Mouse (Mus musculus): ENCODE data around the gene Tmem185b.
A peak's percentile ranks its signal among the peaks of the same experiment; 100 is the strongest.

The Tmem185b gene

DNA sequence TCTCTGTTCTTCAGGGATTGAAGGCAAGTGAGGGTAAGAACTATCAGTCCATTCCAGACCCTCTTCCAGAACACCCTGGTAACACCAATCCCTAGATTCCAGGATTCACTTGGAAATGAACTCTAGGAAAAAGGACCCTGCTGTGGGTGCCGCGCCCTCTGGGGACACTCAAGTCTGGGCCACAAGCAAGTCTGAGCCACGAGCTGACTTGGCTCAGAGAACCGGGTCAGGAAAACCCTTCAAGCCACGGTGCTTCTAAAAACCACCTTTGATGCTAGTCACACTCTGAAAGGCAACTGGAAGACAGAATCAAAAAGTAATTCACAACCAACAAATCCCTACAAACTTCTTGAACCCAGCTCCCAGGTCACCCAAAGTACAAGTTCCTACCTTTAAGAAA, 22.2 kb upstream of the Tmem185b start:
- no peak for DNase-seq (ENCODE audit: low spot score)

DNA sequence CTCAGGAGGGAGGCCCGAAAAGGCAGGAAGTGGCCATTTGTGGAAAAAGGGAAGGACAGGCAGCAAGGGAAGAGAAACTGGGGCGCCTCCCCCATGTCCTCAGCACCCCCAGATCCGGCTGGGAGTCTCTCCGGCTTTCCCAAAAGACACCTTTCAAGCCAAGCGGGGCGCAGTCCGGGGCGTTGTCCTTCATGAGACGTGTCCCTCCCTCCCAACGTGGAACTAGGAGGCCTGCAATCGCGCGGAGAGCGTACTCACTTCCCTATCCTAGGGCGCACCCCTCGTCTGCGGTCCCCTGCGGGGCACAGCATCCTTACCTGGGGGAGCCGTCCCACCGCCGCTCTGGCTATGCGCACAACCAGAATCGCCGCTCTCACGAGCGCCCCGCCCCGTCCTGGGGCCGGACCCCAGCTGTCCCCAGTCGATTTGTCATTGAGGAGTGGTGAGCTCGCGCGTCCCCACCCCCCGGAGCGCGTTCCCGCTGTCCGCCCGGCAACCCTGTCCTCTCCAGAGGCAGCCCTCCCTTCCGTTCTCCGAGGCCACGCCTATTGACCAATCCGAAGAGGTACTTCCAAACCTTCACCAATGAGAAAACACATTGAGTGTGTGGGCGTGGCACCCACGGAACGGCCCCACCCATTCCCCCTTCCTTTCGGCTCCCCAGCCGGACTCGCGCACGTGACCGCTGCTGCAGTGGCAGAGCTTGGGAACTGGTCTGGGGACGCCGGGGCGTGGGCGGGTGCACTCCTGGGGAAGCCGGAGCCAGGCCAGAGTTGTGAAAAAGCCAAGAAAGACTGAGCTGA, 21.5 kb upstream of the Tmem185b start, which contains the start of gene Ralb:
Gene Ralb, minus strand, starts transcription at position 535 of the 803 bp plus-strand sequence.
- peak; percentile 76 for DNase-seq (ENCODE audit: low spot score)

DNA sequence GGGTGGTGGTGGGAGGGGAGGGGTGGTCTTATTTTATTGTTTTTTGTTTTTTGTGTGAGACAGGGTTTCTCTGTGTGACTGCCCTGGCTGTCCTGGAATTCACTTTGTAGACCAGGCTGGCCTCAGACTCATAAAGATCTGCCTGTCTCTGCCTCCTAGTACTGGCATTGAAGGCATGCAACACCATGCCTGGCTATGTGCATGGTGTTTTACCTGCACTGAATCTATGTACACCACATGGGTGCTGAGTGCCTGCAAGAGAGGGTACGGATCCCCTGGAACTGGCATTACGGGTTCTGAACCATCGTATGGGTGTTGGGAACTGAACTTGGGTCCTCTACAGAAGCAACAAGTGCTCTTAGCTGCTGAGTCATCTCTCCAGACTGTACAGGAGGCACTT, 20.0 kb upstream of the Tmem185b start:
- DNase-seq (ENCODE audit: low spot score) = no peak

GRCm38 (mm10) chr1:119508548-119508947, 17.4 kb upstream of the Tmem185b start:
- no peak for DNase-seq (ENCODE audit: low spot score)

- DNase-seq (ENCODE audit: low spot score) = no peak
Measured at GRCm38 (mm10) chr1:119509474-119509873, 16.5 kb upstream of the Tmem185b start.

DNA sequence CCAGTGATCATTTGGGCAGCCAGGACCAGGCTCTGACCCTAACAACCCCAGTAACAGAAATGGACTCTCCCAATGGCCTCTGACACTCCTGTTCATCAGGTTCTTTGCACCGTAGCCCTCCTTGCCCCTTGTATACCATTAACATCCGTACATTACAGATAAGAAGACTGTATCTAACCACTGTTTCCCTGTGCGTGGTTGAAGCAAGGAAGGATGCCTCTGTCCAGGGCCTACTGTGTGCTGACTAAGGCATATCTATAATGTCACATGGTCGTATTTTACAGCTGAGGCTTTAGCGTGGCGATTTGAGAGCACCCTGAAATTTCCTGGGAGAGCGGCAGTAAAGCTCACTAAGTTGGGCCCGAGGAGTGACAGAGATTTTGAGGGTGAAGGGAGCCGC, 15.6 kb upstream of the Tmem185b start:
- no peak for DNase-seq (ENCODE audit: low spot score)

- DNase-seq (ENCODE audit: low spot score) = no peak
Measured at GRCm38 (mm10) chr1:119510857-119511256, 15.1 kb upstream of the Tmem185b start.

- no peak for DNase-seq (ENCODE audit: low spot score)
Measured at GRCm38 (mm10) chr1:119518060-119518459, 7.9 kb upstream of the Tmem185b start.

GRCm38 (mm10) chr1:119518786-119519185, 7.2 kb upstream of the Tmem185b start:
- no peak for DNase-seq (ENCODE audit: low spot score)

- no peak for DNase-seq (ENCODE audit: low spot score)
Measured at GRCm38 (mm10) chr1:119519286-119519685, 6.7 kb upstream of the Tmem185b start.

GRCm38 (mm10) chr1:119521029-119521428, 4.9 kb upstream of the Tmem185b start:
- no peak for DNase-seq (ENCODE audit: low spot score)

GRCm38 (mm10) chr1:119521681-119522080, 4.3 kb upstream of the Tmem185b start:
- no peak for DNase-seq (ENCODE audit: low spot score)

- no peak for DNase-seq (ENCODE audit: low spot score)
Measured at GRCm38 (mm10) chr1:119522726-119523125, 3.2 kb upstream of the Tmem185b start.

- DNase-seq (ENCODE audit: low spot score) = no peak
Measured at GRCm38 (mm10) chr1:119523369-119523768, 2.6 kb upstream of the Tmem185b start.

DNA sequence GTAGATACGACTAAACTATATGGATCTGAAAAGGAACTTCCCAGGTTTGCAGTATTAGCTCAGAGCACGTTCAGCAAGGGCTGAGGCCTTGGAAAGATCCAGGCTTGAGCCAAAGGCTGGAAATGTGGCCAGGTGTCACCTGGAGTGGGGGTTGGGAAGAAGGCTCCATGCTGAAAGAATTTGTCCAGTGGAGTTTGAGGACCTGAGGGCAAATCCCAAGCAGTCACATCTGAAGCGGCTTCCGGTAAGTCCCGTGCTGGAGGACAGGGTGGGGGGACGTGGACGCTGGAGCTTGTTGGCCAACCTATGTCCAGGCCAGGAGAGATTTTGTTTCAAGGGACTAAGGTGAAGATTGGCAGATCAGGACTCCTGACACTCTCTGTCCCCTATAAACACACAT, 2.1 kb upstream of the Tmem185b start:
- no peak for DNase-seq (ENCODE audit: low spot score)

- no peak for DNase-seq (ENCODE audit: low spot score)
Measured at GRCm38 (mm10) chr1:119525004-119525444, 936 bp upstream of the Tmem185b start.

DNA sequence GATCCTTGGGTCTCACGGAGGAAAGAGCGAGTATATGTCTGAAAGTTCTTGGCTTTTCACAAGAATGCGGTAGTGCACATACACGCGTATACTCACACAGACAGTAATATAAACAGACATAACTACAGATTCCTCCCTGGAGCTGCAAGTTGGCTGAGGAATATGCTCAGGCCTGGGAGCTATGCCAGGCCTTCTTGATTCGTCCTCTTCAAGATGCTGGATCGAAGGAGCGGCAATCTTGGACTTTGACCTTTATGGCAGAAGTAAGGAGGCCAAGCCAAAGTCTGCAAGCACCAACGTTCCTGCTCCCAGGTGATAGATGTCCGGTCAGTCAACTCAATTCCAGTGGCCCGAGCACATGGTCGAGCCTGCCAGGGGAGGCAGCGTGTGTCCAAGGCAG, 5.0 kb downstream of the Tmem185b start:
- DNase-seq (ENCODE audit: low spot score) = no peak

- no peak for DNase-seq (ENCODE audit: low spot score)
Measured at GRCm38 (mm10) chr1:119532165-119532564, 6.2 kb downstream of the Tmem185b start.

DNA sequence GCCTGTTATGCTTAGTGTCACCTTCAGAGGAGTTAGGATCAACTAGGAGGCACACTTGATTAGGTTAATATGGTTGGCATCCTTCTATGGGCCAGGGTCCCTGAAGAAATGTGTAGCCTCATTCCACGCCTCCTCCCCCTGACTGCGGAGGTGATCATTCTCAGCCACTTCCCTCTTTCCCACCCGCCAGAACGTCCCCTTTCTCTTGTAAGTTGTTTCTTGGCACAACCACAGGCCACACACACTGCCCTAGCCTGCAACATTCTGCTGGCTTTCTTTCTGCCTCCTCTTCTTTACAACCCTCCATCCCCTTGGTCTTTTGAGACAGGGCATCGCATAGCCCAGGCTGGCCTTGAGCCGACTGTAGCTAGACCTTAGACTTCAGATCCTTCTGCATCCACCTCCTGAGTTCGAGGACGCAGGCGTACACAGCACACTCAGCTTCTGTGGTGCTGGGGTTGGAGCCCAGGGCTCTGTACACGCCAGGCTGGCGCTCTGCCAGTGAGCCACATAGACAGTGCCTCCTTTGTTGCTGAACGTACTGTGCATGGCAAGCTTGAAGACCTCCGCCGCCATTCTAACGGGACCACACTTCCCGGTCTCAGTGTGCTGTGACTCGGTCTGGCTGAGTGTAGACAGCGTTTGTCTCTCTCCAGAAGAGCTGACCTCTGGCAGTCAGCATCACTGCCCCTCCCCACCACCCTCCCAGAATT, 7.3 kb downstream of the Tmem185b start:
- DNase-seq (ENCODE audit: low spot score) = no peak

- no peak for DNase-seq (ENCODE audit: low spot score)
Measured at GRCm38 (mm10) chr1:119534341-119534740, 8.4 kb downstream of the Tmem185b start.

DNA sequence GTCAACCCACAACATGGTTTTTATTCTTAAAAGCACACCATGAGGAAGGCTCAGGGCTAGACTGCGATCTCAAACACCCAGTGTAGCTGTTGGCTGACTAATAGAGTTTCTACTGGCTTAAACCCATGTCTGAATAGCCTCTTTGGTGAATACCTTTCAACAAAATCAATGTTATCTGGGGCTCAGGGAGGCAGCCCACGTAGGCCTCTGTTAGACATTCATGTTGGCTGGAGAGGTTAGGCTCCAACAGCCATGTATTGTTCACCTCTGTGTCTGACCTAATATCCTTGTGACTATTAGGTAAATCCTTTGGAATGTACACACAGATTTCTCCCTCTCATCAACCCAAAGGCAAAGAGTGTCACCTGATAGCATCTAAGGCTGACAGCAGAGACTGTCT, 10.2 kb downstream of the Tmem185b start:
- no peak for DNase-seq (ENCODE audit: low spot score)

GRCm38 (mm10) chr1:119537651-119538050, 11.7 kb downstream of the Tmem185b start:
- no peak for DNase-seq (ENCODE audit: low spot score)

GRCm38 (mm10) chr1:119539252-119539651, 13.3 kb downstream of the Tmem185b start:
- DNase-seq (ENCODE audit: low spot score) = no peak

Data from spleen, adult 12 weeks (tissue).